Mouse (Mus musculus): ENCODE results near the gene Gm5935.
"Not testable (repeated sequence)": the region's sequence is repeated elsewhere in the genome, so short reads cannot be mapped to it uniquely, and the experiment has no call there.

Gene Gm5935

GRCm38 (mm10) chrX:24775064-24775463 lies at the start of gene Gm5935:
Gene Gm5935 (minus strand): TSS chrX:24775164.
- not testable (repeated sequence) for DNase-seq (ENCODE audit: low spot score)
